Mouse (Mus musculus) retina, embryonic 14.5 days (tissue): ENCODE measurements around the gene Hyal2.
A peak's percentile ranks its signal among the peaks of the same experiment; 100 is the strongest.

Experiments
- DNase-seq: peaks from one replicate; pipeline ENCODE4 v3.0.0-alpha.2; 2015; ENCODE audit warnings: low spot score

Hyal2 gene

GRCm38 (mm10) chr9:107612191-107612944, 44.6 kb downstream of the Hyal2 start:
- DNase-seq: peak; percentile 99

- DNase-seq: no peak
Observed at GRCm38 (mm10) chr9:107612945-107613569, 45.3 kb downstream of the Hyal2 start.

- DNase-seq: peak; percentile 48
Observed at GRCm38 (mm10) chr9:107615035-107615434, 47.3 kb downstream of the Hyal2 start.

GRCm38 (mm10) chr9:107617461-107617860, 49.7 kb downstream of the Hyal2 start:
- DNase-seq: no peak

GRCm38 (mm10) chr9:107618098-107618497, 50.4 kb downstream of the Hyal2 start:
- DNase-seq: no peak

- no peak for DNase-seq
Observed at GRCm38 (mm10) chr9:107618778-107619545, 51.2 kb downstream of the Hyal2 start.

- DNase-seq: no peak
Observed at GRCm38 (mm10) chr9:107619546-107619879, 51.8 kb downstream of the Hyal2 start.

- no peak for DNase-seq
Observed at GRCm38 (mm10) chr9:107620954-107621353, 53.2 kb downstream of the Hyal2 start.
